Mouse (Mus musculus): Measurements from ENCODE around the gene Nptn.

The Nptn gene

DNA sequence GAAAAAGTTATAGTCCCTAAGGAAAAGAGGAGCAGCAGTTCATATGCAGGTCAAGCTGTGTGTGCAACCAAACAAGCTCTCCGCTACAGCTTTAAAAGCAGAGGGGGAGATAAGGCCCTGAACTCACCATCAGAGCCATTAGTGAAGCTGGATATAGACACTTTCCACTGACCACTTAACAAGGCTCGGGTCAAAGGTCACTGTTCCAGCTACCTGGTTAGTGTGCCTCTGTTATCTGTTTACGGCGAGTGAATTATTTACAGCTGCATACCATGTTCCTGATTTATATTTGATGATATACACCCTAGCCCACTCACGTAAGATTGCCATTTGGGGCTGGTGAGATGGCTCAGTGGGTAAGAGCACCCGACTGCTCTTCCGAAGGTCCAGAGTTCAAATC is 109.4 kb downstream of the Nptn start:
- DNase-seq (ENCODE audit: low spot score) = no peak

DNA sequence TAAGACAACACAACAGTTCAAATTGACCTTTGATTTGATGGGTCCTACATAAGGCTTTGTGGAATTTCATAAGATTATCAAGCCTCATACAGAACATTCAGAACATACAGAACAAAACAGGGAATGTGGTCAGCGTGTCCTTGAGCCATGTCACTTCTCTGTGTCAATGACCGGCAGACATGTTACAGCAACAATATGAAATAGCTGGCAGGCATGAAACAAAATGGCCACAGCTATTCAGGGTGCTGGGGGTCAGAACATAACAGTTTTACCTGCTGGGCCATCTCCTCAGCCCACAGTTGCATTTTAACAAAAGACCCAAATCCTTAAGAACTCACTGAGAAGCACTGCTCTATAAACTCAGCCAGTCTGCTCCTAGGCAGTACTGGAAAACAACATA is 116.4 kb downstream of the Nptn start:
- DNase-seq (ENCODE audit: low spot score) = no peak

DNA sequence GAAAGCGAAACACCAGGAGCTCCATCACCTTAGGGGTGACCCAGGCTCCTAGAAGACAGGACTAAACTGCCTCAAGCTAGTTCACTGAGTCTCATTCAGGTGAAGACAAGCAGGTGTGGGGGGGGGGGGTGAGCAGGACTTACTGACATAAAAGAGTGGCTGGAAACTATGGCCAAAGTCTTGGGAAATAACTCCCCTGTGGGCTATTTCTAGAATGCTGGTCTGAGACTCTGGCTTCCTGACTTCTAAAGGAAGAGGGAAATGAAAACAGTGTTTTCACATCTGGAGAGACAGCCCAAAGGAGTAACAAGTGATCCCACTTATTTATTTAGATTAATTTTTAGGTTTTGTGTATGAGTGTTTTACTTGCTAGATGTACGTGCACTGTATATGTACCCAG is 119.7 kb downstream of the Nptn start:
- no peak for DNase-seq (ENCODE audit: low spot score)

DNA sequence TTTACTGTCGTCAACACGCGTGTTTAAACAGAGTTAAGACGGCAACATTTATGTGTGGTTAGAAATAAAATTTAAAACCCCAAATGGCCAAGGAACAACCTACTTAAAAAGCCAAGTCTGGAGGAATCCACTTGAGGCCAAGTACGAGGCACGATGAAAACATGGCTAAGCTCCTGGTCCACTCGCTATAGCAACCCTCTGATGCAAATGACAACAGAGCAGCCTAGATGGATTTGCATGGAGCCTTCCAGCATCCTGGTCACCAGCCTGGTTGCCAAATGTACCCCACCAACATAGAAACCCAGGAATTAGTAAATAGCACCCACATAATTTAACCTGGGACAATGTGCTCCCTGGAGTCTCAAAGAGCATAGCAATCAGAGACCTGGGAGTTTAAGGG is 121.7 kb downstream of the Nptn start:
- DNase-seq (ENCODE audit: low spot score) = no peak

DNA sequence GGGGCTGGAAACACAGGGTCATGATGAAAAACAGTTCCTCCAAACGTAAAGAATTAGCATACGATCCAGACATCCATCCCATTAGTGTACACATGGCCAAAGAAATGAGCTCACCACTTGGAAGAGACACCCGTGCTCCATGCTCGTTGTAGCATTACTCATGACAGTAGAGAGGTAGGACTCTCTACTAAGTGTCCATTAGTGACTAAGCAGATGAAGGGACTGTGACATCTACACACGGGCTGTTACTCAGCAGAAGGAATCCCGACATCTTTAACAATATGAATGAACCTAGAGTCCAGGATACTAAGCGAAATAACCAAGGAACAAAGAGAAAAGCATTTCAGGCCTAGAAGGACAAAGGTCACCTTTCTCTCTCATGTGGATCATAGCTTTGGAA is 124.0 kb downstream of the Nptn start:
- no peak for DNase-seq (ENCODE audit: low spot score)
